Mouse (Mus musculus) erythroblast, embryonic 14.5 days (primary cell): ENCODE results near the gene Gsg1l2.

Experiments
- GATA1 ChIP-seq: IDR thresholded peaks from 2 replicates; pipeline ENCODE4 v1.6.1; 2012; ENCODE audit warnings: low read length, inconsistent platforms, mixed read lengths
- TAL1 ChIP-seq: IDR thresholded peaks from 3 replicates; pipeline ENCODE4 v1.6.1; 2012; ENCODE audit warnings: low read length, inconsistent platforms, mixed read lengths

GRCm38 (mm10) chr11:67738846-67739490 lies 35.4 kb upstream of the Gsg1l2 start:
- TF ChIP-seq GATA1, result no peak
- no peak for TF ChIP-seq TAL1
